Mouse (Mus musculus): ENCODE data around the gene Lyrm7.

Gene Lyrm7

DNA sequence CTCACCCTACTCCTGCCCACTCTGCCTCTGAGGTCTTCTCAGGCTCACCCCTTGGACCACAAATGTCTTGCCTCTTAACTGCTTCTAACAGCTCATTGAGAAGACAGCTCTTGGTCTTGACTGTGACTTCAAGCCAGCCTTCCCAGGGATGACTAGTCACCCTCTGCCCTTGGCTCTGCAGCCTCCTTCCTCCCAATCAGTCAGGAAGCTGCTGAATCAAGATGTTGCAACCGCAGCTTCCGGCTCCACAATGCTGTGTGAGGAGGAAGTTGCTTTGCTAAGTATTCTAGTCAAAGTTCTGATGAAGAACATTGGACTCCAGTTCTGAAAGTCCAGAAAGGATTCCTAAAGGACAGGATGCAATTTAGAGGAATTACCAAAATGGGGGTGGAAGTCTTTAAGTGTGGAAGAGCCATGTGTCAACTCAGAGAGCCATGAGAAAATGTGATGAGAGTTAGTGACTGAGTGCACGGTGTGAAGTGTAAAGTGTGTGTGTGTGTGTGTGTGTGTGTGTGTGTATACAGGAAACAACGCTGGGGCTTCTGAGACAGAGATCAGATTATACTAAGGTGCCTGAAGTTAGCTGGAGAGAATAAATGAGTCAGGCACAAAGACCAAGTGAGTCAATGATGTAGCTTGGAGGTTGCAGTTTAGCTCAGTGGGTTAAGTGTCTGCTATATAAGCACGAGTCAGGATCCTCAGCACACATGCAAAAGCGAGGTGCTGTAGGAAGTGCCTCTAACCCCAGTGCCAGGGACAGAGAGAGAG lies 58.7 kb downstream of the Lyrm7 start:
- peak; percentile 24 for DNase-seq (ENCODE audit: low spot score)

DNA sequence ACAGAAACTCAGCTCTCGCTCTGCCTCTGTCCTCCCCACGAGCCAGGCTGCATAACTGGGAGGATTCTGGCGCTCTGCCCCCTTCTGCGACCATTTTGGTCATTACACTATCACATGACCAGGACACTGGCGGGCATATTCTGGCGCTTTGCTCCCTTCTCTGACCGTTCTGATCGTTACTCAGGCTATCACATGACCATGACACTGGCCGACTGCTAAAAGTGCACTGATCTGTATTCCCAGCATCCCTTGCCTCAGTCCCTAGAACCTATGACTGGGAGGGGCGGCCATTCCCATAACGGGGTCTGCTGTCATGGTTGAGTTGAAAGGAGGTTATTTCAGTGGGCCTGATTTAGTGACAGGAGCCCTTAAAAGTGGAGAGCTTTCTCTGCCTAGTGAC lies 64.2 kb downstream of the Lyrm7 start:
- DNase-seq (ENCODE audit: low spot score) = no peak

DNA sequence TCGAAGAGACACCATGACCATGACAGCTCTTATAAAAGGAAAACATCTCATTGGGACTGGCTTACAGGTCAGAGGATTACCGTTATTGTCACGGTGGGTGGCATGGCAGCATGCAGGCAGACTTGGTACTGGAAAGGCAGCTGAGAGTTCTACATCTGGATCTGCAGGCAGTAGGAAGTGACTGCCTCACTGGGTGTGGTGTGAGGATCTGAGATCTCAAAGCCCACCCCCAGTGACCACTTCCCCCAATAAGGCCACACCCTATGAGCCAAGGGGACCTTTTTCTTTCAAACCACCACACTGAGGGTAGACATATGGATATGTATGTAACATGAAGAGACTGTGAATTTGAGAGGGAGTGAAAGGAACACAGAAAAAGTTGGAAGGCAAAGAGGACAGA lies 66.0 kb downstream of the Lyrm7 start:
- DNase-seq (ENCODE audit: low spot score) = no peak

DNA sequence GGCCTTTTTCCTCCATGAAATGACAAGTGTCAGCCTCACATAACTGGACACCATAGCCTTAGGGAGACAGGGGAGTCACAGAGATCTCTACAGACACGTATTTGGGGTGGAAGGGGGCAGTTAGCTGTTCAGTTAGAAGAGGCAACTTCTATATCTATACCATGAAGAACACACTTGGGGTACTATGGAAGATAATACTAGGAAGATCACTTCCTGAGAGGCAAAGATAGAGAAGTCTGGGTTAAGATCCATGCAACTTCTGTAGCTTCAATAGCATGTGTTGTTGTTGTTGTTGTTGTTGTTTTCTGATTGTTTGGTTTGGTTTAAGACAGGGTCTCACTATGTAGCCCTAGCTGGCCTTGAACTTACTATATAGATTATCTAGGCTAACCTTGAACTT lies 67.5 kb downstream of the Lyrm7 start:
- DNase-seq (ENCODE audit: low spot score) = no peak

DNA sequence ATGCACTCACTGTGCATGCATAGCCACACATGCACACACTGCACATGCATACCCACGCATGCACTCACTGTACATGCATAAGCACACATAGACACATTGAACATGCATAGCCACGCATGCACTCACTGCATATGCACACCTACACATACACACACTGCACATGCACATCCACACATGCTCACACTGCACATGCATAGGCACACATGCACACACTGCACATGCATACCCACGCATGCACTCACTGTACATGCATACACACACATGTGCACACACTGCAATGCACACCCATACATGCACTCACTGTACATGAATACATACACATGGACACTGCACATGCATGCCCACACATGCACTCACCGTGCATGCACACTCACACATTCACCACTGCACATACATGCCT lies 69.3 kb downstream of the Lyrm7 start:
- DNase-seq (ENCODE audit: low spot score) = no peak

DNA sequence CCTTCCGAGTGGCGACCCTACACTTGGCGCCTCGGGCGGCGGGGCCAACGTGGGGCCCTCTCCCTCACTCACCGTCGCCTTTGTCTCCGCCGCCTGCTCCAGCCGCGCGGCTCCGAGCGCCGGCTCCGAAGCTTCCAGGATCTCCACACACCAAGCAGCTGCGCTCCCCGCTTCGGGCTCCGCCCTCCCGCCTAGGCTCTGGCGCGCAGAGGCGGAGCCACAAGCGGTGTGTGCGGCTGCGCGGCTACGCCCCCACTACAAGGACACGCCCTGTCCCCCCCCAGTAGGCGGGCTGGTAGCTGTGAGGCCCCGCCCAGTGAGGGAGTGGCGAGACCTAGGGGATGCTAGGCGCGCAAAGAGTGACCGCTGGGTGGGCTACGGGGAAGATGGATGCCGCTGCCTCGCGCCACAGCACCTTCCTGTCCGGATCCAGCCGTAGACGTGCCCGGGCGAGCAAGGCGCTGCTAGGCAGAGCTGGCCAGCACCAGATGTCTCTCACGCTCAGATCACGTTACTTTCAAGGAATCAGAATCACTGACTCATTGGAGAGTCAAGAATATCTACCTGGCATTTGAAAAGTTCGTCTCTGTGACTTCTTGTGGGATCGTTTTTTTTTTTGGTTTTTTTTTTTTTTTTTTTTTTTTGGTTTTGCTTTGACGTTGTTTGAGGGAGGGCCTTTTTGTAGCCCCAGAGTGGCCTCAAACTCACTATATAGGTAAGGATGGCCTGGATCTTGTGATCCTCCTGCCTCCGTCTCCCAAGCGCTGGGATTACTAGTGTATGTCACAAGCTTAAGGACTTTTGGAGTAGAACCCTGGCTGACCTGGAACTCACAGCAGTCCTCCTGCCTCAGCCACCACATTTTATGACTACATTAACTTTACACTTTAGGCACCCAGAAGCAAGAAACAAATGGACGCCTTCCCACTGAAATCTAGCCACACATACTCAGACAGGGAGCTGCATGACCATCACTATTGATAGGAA lies 72.9 kb downstream of the Lyrm7 start, which contains the start of gene Cdc42se2:
Gene Cdc42se2 (minus strand): TSS at position 188 of the 987 bp plus-strand sequence.
- DNase-seq (ENCODE audit: low spot score) = peak; percentile 97

DNA sequence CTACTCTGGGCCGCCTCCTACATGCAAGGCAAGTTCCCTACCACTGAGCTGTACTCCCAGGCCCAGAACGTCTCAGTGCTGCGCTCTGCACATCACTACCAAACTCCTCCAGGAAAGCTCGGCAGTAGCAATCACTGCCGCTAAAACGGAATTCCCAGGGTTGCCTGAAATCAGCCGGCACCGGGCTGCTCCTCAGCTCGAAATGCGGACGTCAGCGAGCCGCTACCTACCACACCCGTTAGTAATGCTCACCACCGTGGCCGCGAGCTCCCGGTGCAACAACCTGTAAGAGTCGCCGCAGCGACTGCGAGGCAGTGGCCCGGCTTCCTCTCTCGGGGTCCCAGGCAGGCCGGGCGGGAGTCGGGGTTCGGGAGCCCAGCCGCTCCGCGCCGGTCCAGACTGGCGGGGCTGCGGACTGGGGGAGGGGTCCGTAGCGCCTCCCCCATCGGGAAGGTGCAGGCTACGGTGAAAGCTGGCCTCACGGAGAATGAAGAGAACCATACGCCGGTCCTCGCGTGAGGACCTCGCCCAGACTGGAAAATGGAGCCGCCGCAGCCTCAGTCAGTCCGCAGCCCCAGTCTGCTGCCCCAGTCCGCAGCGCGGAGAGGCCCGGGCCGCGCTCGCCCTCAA lies 73.7 kb downstream of the Lyrm7 start:
- DNase-seq (ENCODE audit: low spot score) = no peak

DNA sequence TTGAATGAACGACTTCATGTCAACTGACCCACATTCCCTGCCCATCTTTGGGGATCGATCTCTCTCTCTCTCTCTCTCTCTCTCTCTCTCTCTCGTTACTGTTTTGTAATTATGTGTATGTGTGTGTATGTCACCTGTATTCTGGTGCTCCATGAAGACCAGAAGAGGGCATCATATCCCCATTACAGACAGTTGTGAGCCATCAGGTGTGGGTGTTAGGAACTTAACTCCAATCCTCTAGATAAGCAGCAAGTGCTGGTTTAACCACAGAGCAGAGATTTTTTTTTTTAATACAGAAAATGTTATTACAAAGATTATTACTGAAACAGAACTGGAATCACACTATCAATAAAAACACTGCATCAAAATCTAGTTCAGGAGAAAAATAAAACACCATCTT lies 75.2 kb downstream of the Lyrm7 start:
- no peak for DNase-seq (ENCODE audit: low spot score)

DNA sequence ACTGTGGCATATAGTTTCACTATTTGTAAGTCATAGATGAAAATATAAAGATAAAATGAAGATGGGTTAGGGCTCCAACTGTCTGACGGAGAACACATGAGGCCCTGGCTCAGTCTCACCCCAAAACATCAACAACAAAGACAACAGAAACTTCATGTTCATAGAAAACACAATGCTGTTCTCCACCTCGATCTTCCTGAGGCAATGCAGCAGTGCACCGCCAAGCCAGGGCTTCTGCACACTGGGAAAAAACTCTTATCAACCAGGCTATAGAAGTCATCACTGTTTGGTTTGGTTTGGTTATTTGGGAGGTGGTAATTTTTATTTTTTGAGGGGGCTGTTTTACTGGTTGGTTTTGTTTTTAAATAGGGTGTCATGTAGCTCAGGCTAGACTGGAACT lies 76.3 kb downstream of the Lyrm7 start:
- no peak for DNase-seq (ENCODE audit: low spot score)

DNA sequence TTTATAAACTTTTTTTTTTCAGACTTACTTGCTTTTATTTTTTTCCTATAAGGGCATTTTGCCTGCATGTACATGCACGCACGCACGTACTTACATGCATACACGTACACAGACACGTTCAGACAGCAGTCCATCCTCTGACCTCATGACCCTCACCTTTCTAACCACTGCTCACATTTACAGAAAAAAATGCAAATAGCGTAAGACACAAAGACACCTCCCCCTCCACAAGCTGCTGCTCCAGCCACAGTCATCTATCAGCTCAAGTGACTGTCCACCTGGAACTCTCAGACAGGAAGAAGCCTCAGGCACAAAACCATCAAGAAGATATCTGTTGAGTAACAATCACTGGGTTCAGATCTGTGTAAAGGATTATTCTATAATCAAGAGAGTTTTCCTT lies 78.5 kb downstream of the Lyrm7 start:
- DNase-seq (ENCODE audit: low spot score) = no peak

DNA sequence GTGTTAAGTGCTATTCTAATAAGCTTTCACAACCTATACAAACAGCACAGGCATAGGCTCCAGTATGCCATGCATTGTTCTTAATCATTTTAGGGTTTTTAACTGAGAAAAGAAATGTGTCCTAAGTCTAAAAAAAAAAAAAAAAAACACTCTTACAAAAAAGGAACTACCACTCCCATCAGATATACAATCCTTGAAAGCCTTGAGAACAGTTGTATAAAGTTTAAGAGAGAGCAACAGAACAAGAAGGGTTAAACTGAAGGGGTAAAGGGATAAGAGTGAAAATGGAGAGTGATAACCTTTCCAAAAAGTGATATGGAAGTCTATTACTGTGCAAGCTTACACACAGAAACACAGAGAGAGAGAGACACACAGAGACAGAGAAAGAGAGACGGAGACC lies 80.8 kb downstream of the Lyrm7 start:
- DNase-seq (ENCODE audit: low spot score) = no peak

DNA sequence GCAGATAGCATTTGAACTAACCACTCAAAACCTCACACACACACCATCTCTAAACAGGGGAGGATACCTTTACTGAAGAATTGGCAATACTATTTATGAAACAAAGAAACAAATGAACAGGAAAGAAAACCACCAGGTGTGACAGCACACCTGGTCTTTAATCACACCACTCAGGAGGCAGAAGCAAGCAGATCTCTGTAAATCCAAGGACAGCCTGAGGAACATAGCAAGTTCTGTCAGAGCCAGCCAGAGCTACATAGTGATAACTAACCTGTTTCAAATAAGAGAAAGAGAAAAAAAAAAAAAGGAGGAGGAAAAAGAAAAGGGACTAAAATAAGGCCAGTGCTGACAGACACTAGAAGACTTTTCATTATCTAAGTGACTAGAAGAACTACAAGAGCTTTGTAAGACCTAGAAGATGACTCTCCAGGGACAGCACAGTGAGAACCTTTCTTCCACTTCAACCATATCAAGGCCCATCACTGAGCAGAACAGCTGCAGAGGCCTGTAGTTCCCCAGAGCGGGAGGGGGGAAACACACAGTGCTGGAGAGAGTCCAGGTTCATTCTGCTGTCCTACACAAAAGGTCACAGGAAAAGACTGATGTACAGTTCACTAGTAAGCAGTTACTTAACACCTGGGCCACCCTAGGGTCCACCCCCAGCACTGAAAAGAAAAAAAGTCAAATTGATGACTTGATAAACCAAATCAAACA lies 82.4 kb downstream of the Lyrm7 start:
- DNase-seq (ENCODE audit: low spot score) = no peak

DNA sequence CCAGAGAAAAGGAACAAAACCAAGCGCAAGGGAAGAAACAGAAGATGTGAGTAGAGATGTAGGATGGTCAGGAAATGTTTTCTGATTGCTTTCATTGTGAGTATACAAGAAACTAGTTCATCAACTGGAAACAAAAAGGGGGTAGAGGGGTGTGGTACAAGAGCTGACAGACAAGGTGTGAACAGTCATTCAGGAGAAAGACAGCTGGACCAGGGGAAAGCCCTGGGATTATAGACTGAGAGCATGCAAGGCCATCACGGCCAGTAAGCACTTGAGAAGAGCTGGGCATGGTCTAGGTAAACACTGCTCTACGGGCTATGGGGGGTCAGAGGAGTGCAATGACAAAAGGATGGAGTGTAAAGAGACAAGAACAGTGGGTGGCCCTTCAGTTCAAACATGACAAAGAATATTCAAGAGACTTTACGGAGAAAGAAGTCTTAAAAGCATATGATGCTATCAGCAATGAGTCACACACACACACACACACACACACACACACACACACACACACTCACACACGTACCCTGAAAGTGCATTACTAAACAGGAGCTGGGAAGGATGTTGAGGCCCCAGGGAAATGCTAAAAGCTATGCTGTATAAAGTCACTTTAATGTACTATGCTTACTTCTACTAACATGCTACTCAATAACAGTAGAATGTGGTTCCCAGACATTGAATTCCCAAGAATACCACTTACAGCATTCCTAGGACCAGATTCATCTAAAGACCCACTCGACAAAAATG lies 83.2 kb downstream of the Lyrm7 start:
- no peak for DNase-seq (ENCODE audit: low spot score)
